In genomic region chr19:5477668-5478300, GRCm38 (mm10) we compare ENCODE assay signal across 21 mouse cellular contexts. TPM values are rescaled to one million over a fixed set of nuclear protein-coding genes. Genes with fewer than 3 reads are reported as not detected.
DNase-seq lines count a peak whose midpoint lies in the region; ATAC-seq and TF ChIP-seq lines count a peak whose summit lies in the region.
"Had no signal": no experiment of that assay in that cellular context is flagged by ENCODE, and none has a peak within 500 bp of the region (broad histone marks: within the 10 kb centered on the region; RNA-seq: fewer than 3 reads in every experiment).

No protein-coding gene starts in this region.

- H3K36me3 ChIP-seq in hindbrain, embryonic 10.5 days, result peaks cover 55% of the 10 kb centered on the region
- peaks cover 7% of the 10 kb centered on the region for H3K36me3 ChIP-seq in hindbrain, postnatal 0 days (ENCODE audit: insufficient read depth, low read length)
- peaks cover 10% of the 10 kb centered on the region; the same call in 1 of the 2 replicates for H3K36me3 ChIP-seq in stomach, postnatal 0 days (ENCODE audit: control insufficient read depth, insufficient read depth, low read length)
- peaks cover 35% of the 10 kb centered on the region for H3K36me3 ChIP-seq in hindbrain, embryonic 12.5 days

- no peak for ATAC-seq in cerebellum, adult (ENCODE audit: insufficient number of reproducible peaks, low FRiP score, low TSS enrichment)
- ATAC-seq in hindbrain, postnatal 0 days, result no peak
- peak; percentile 84 for ATAC-seq in stomach, postnatal 0 days (ENCODE audit: low FRiP score, low TSS enrichment)
- no peak for ATAC-seq in hindbrain, embryonic 12.5 days (ENCODE audit: low FRiP score)
- ATAC-seq: forebrain, postnatal 0 days; intestine, postnatal 0 days; liver, embryonic 12.5 days; midbrain, embryonic 13.5 days had no signal

- H3K27ac ChIP-seq in cerebellum, adult 2 months (ENCODE audit: insufficient read depth, low read length), result peak overlapping the region; percentile 33; the same call in 1 of the 2 replicates
- no peak overlapping the region for H3K27ac ChIP-seq in hindbrain, embryonic 10.5 days
- H3K27ac ChIP-seq in hindbrain, postnatal 0 days, result no peak overlapping the region
- no peak overlapping the region for H3K27ac ChIP-seq in stomach, postnatal 0 days (replicated peaks)
- H3K27ac ChIP-seq in hindbrain, embryonic 12.5 days, result no peak overlapping the region
- H3K27ac ChIP-seq: embryonic facial prominence, embryonic 12.5 days; heart, embryonic 10.5 days; limb, embryonic 13.5 days; liver, embryonic 12.5 days; midbrain, embryonic 13.5 days had no signal

- H3K9me3 ChIP-seq in hindbrain, embryonic 10.5 days, result no peaks in the 10 kb centered on the region
- H3K9me3 ChIP-seq in hindbrain, postnatal 0 days (ENCODE audit: low read length), result no peaks in the 10 kb centered on the region
- H3K9me3 ChIP-seq in stomach, postnatal 0 days (ENCODE audit: control insufficient read depth, low read length), result no peaks in the 10 kb centered on the region
- no peaks in the 10 kb centered on the region for H3K9me3 ChIP-seq in hindbrain, embryonic 12.5 days (replicated peaks)
- H3K9me3 ChIP-seq: embryonic facial prominence, embryonic 12.5 days; heart, embryonic 10.5 days; limb, embryonic 13.5 days; liver, embryonic 12.5 days; midbrain, embryonic 13.5 days had no signal

- no peak for TF ChIP-seq EP300 in stomach, postnatal 0 days (optimal IDR thresholded peaks at IDR 0.05)

- H3K4me3 ChIP-seq in cerebellum, adult 2 months (replicated peaks; ENCODE audit: insufficient read depth, low read depth, low read length), result peak overlapping the region; percentile 5
- peak overlapping the region; percentile 2; the same call in 1 of the 2 replicates for H3K4me3 ChIP-seq in hindbrain, embryonic 10.5 days
- H3K4me3 ChIP-seq in hindbrain, postnatal 0 days (ENCODE audit: low read length), result no peak overlapping the region
- H3K4me3 ChIP-seq in stomach, postnatal 0 days (ENCODE audit: low read depth, low read length), result no peak overlapping the region
- H3K4me3 ChIP-seq in hindbrain, embryonic 12.5 days, result no peak overlapping the region
- H3K4me3 ChIP-seq: embryonic facial prominence, embryonic 12.5 days; heart, embryonic 10.5 days; limb, embryonic 13.5 days; liver, embryonic 12.5 days; midbrain, embryonic 13.5 days had no signal

- no peak for TF ChIP-seq POLR2A in cerebellum, adult 2 months (IDR thresholded peaks at IDR 0.05; ENCODE audit: borderline replicate concordance, insufficient read depth, low read length)

- H3K27me3 ChIP-seq in cerebellum, adult 2 months (ENCODE audit: control insufficient read depth, insufficient read depth, low read length), result no peaks in the 10 kb centered on the region
- H3K27me3 ChIP-seq in hindbrain, embryonic 10.5 days (ENCODE audit: insufficient read depth, poor library complexity, severe bottlenecking), result peaks cover 18% of the 10 kb centered on the region
- no peaks in the 10 kb centered on the region for H3K27me3 ChIP-seq in hindbrain, postnatal 0 days (ENCODE audit: insufficient read depth, low read length)
- no peaks in the 10 kb centered on the region for H3K27me3 ChIP-seq in stomach, postnatal 0 days (ENCODE audit: control insufficient read depth, insufficient read depth, low read length)
- H3K27me3 ChIP-seq in hindbrain, embryonic 12.5 days, result no peaks in the 10 kb centered on the region; the same call in 1 of the 2 replicates
- H3K27me3 ChIP-seq: embryonic facial prominence, embryonic 12.5 days; limb, embryonic 13.5 days; midbrain, embryonic 13.5 days had no signal

- peaks cover 29% of the 10 kb centered on the region for H3K4me1 ChIP-seq in cerebellum, adult 2 months (ENCODE audit: control insufficient read depth, insufficient read depth, low read length)
- H3K4me1 ChIP-seq in hindbrain, embryonic 10.5 days (replicated peaks), result peaks cover 27% of the 10 kb centered on the region
- H3K4me1 ChIP-seq in hindbrain, postnatal 0 days (ENCODE audit: insufficient read depth, low read length), result peaks cover 7% of the 10 kb centered on the region
- no peaks in the 10 kb centered on the region; the same call in 1 of the 2 replicates for H3K4me1 ChIP-seq in stomach, postnatal 0 days (replicated peaks; ENCODE audit: control insufficient read depth, insufficient read depth)
- H3K4me1 ChIP-seq in hindbrain, embryonic 12.5 days, result peaks cover 24% of the 10 kb centered on the region

- no peak for TF ChIP-seq CTCF in cerebellum, adult 2 months (IDR thresholded peaks at IDR 0.05; ENCODE audit: borderline replicate concordance, insufficient read depth, low read depth, low read length)
- no peak for TF ChIP-seq CTCF in hindbrain, postnatal 0 days (IDR thresholded peaks at IDR 0.05; ENCODE audit: low read depth)
- no peak for TF ChIP-seq CTCF in stomach, postnatal 0 days (IDR thresholded peaks at IDR 0.05; ENCODE audit: low read depth)

- H3K4me2 ChIP-seq in hindbrain, postnatal 0 days (ENCODE audit: low read depth, low read length), result no peak overlapping the region
- H3K4me2 ChIP-seq in stomach, postnatal 0 days (replicated peaks; ENCODE audit: low read depth), result no peak overlapping the region
- no peak overlapping the region for H3K4me2 ChIP-seq in hindbrain, embryonic 12.5 days (replicated peaks)
- H3K4me2 ChIP-seq: embryonic facial prominence, embryonic 12.5 days; limb, embryonic 13.5 days; liver, embryonic 12.5 days; midbrain, embryonic 13.5 days had no signal

- WGBS in cerebellum, adult 2 months, result 51% methylated on average over 18 of the region's 18 CpGs
- 91% methylated on average over 18 of the region's 18 CpGs for WGBS in hindbrain, embryonic 10.5 days
- WGBS in hindbrain, postnatal 0 days, result 89% methylated on average over 18 of the region's 18 CpGs
- WGBS in stomach, postnatal 0 days, result 69% methylated on average over 18 of the region's 18 CpGs
- 92% methylated on average over 18 of the region's 18 CpGs for WGBS in hindbrain, embryonic 12.5 days

- H3K9ac ChIP-seq in hindbrain, postnatal 0 days (replicated peaks; ENCODE audit: low read length), result no peak overlapping the region
- no peak overlapping the region for H3K9ac ChIP-seq in stomach, postnatal 0 days (ENCODE audit: low read length)
- no peak overlapping the region for H3K9ac ChIP-seq in hindbrain, embryonic 12.5 days
- H3K9ac ChIP-seq: embryonic facial prominence, embryonic 12.5 days; forebrain, postnatal 0 days; liver, embryonic 12.5 days; midbrain, embryonic 13.5 days had no signal

- DNase-seq in cerebellum, adult 2 months, result no peak
- DNase-seq in hindbrain, embryonic 10.5 days (ENCODE audit: low spot score), result no peak
- no peak for DNase-seq in hindbrain, postnatal 0 days (ENCODE audit: low spot score)
- peak; percentile 67 to 69 for DNase-seq in adrenal gland, postnatal 36 days
- peak; percentile 76 for DNase-seq in stomach, postnatal 0 days (ENCODE audit: low spot score)
- DNase-seq: forebrain, postnatal 0 days; layer of hippocampus, adult 9-11 months; lung, adult 18-20 months; lung, postnatal 14 days; thymus, postnatal 14 days had no signal

RNA-seq across cellular contexts. Expression of gene Efemp2, which starts 4.0 kb away (rescaled TPM):
- polyA plus RNA-seq in cerebellum, adult 2 months (2012; rRNA removed), result 43.3 and 43.4 TPM in 2 replicates
- polyA plus RNA-seq in hindbrain, embryonic 10.5 days (2016; fragmentation: Nextera tagmentation; extraction: Ambion mirVana), result 62.7 and 71.3 TPM in 2 replicates
- 46.3 and 49.3 TPM in 2 replicates for total RNA-seq in hindbrain, postnatal 0 days (2014; rRNA removed)
- 36.5 and 41.7 TPM in 2 replicates for polyA plus RNA-seq in hindbrain, postnatal 0 days (2015; fragmentation: Nextera tagmentation; extraction: Ambion mirVana)
- total RNA-seq in adrenal gland, postnatal 36 days (2021), result 10 to 100 TPM; 50.2 to 87.9 TPM
- polyA plus RNA-seq in stomach, postnatal 0 days (2015; fragmentation: Nextera tagmentation; extraction: Ambion mirVana), result 59.7 and 67.0 TPM in 2 replicates
- polyA plus RNA-seq in hindbrain, embryonic 12.5 days (2016; fragmentation: Nextera tagmentation; extraction: Ambion mirVana), result 75.3 and 81.0 TPM in 2 replicates
- total RNA-seq: hematopoietic stem cell, adult 5-6 weeks; megakaryocyte progenitor cell, adult 5-6 weeks had no signal

RNA-seq across cellular contexts. Expression of gene Ctsw, which starts 9.5 kb away (rescaled TPM):
- 1.2 and 1.5 TPM in 2 replicates for polyA plus RNA-seq in cerebellum, adult 2 months (2012; rRNA removed)
- 2.0 and 3.0 TPM in 2 replicates for polyA plus RNA-seq in hindbrain, embryonic 10.5 days (2016; fragmentation: Nextera tagmentation; extraction: Ambion mirVana)
- total RNA-seq in hindbrain, postnatal 0 days (2014; rRNA removed), result 1.2 and 4.5 TPM in 2 replicates
- 1.6 and 2.0 TPM in 2 replicates for polyA plus RNA-seq in hindbrain, postnatal 0 days (2015; fragmentation: Nextera tagmentation; extraction: Ambion mirVana)
- total RNA-seq in adrenal gland, postnatal 36 days (2021), result under 1 TPM in 1 of 2 experiments, not detected in 1; 0.26 TPM
- polyA plus RNA-seq in stomach, postnatal 0 days (2015; fragmentation: Nextera tagmentation; extraction: Ambion mirVana), result 0.29 and 0.50 TPM in 2 replicates
- polyA plus RNA-seq in hindbrain, embryonic 12.5 days (2016; fragmentation: Nextera tagmentation; extraction: Ambion mirVana), result 3.7 and 4.3 TPM in 2 replicates
- total RNA-seq: gastrocnemius, adult 18-20 months had no signal

RNA-seq across cellular contexts. Expression of gene Mus81, which starts 10.4 kb away (rescaled TPM):
- polyA plus RNA-seq in cerebellum, adult 2 months (2012; rRNA removed), result 94.2 and 115 TPM in 2 replicates
- polyA plus RNA-seq in hindbrain, embryonic 10.5 days (2016; fragmentation: Nextera tagmentation; extraction: Ambion mirVana), result 43.7 and 51.4 TPM in 2 replicates
- 56.8 and 58.8 TPM in 2 replicates for total RNA-seq in hindbrain, postnatal 0 days (2014; rRNA removed)
- polyA plus RNA-seq in hindbrain, postnatal 0 days (2015; fragmentation: Nextera tagmentation; extraction: Ambion mirVana), result 27.4 and 27.7 TPM in 2 replicates
- total RNA-seq in adrenal gland, postnatal 36 days (2021), result 10 to 100 TPM; 23.1 to 30.7 TPM
- 18.4 and 18.5 TPM in 2 replicates for polyA plus RNA-seq in stomach, postnatal 0 days (2015; fragmentation: Nextera tagmentation; extraction: Ambion mirVana)
- 43.3 and 45.4 TPM in 2 replicates for polyA plus RNA-seq in hindbrain, embryonic 12.5 days (2016; fragmentation: Nextera tagmentation; extraction: Ambion mirVana)

RNA-seq across cellular contexts. Expression of gene Cfl1, which starts 12.5 kb away (rescaled TPM):
- 1,135 and 1,193 TPM in 2 replicates for polyA plus RNA-seq in cerebellum, adult 2 months (2012; rRNA removed)
- polyA plus RNA-seq in hindbrain, embryonic 10.5 days (2016; fragmentation: Nextera tagmentation; extraction: Ambion mirVana), result 3,259 and 3,562 TPM in 2 replicates
- 1,468 and 1,477 TPM in 2 replicates for total RNA-seq in hindbrain, postnatal 0 days (2014; rRNA removed)
- polyA plus RNA-seq in hindbrain, postnatal 0 days (2015; fragmentation: Nextera tagmentation; extraction: Ambion mirVana), result 3,076 and 3,214 TPM in 2 replicates
- 100 to 1,000 TPM; 659 to 740 TPM for total RNA-seq in adrenal gland, postnatal 36 days (2021)
- 1,281 and 1,389 TPM in 2 replicates for polyA plus RNA-seq in stomach, postnatal 0 days (2015; fragmentation: Nextera tagmentation; extraction: Ambion mirVana)
- 3,169 and 3,299 TPM in 2 replicates for polyA plus RNA-seq in hindbrain, embryonic 12.5 days (2016; fragmentation: Nextera tagmentation; extraction: Ambion mirVana)

RNA-seq across cellular contexts. Expression of gene Fibp, which starts 17.4 kb away (rescaled TPM):
- 140 and 146 TPM in 2 replicates for polyA plus RNA-seq in cerebellum, adult 2 months (2012; rRNA removed)
- 99.5 and 122 TPM in 2 replicates for polyA plus RNA-seq in hindbrain, embryonic 10.5 days (2016; fragmentation: Nextera tagmentation; extraction: Ambion mirVana)
- 76.1 and 103 TPM in 2 replicates for total RNA-seq in hindbrain, postnatal 0 days (2014; rRNA removed)
- 172 and 179 TPM in 2 replicates for polyA plus RNA-seq in hindbrain, postnatal 0 days (2015; fragmentation: Nextera tagmentation; extraction: Ambion mirVana)
- 10 to 100 TPM; 89.1 to 95.3 TPM for total RNA-seq in adrenal gland, postnatal 36 days (2021)
- 103 and 111 TPM in 2 replicates for polyA plus RNA-seq in stomach, postnatal 0 days (2015; fragmentation: Nextera tagmentation; extraction: Ambion mirVana)
- 133 and 144 TPM in 2 replicates for polyA plus RNA-seq in hindbrain, embryonic 12.5 days (2016; fragmentation: Nextera tagmentation; extraction: Ambion mirVana)

Comparison
In these comparisons a context has a peak if more than half of its experiments do, and no peak if none do; other contexts are left out.
1. H3K4me3 ChIP-seq: peak in cerebellum, adult 2 months (single experiment) and hindbrain, embryonic 10.5 days (single experiment); none in hindbrain, postnatal 0 days (single experiment), stomach, postnatal 0 days (single experiment) and hindbrain, embryonic 12.5 days (single experiment).
2. DNase-seq: peak in adrenal gland, postnatal 36 days (2 of 2) and stomach, postnatal 0 days (single experiment); none in cerebellum, adult 2 months (0 of 2), hindbrain, embryonic 10.5 days (single experiment) and hindbrain, postnatal 0 days (single experiment).